Mouse (Mus musculus) embryonic facial prominence, embryonic 10.5 days (tissue): Measurements from ENCODE around the gene Galnt9. TPM values are rescaled to one million over a fixed set of nuclear protein-coding genes. Genes with fewer than 3 reads are reported as not detected.
A peak's percentile ranks its signal among the peaks of the same experiment; 100 is the strongest.

Source experiments
- DNase-seq: peaks from one replicate; pipeline ENCODE4 v3.0.0-alpha.2; 2017; ENCODE audit warnings: low spot score
- H3K27ac ChIP-seq: fragments of 300-500 bp; sonication (generic); replicated peaks from 2 replicates; pipeline ENCODE4 v1.5.1; 2016; ENCODE audit warnings: mild to moderate bottlenecking
- H3K27me3 ChIP-seq: fragments of 300-500 bp; sonication (generic); replicated peaks from 2 replicates; pipeline ENCODE4 v1.6.1; 2016; ENCODE audit warnings: low read depth, mild to moderate bottlenecking; ENCODE audit not compliant: poor library complexity, severe bottlenecking
- H3K36me3 ChIP-seq: fragments of 300-500 bp; sonication (generic); replicated peaks from 2 replicates; pipeline ENCODE4 v1.6.1; 2016; ENCODE audit warnings: mild to moderate bottlenecking, moderate library complexity
- H3K4me1 ChIP-seq: fragments of 300-500 bp; sonication (generic); 2 replicates; pipeline ENCODE4 v1.6.1; 2016
- H3K4me3 ChIP-seq: fragments of 300-500 bp; sonication (generic); 2 replicates; pipeline ENCODE4 v1.5.1; 2016; ENCODE audit warnings: mild to moderate bottlenecking, moderate library complexity
- H3K9me3 ChIP-seq: fragments of 300-500 bp; sonication (generic); 2 replicates; pipeline ENCODE4 v1.6.1; 2016; ENCODE audit warnings: mild to moderate bottlenecking
- WGBS: fragments of 180-500 bp; shearing (Covaris S2); methylation state at CpG from one replicate; pipeline ENCODE4 v1.1.7; 2016; 5-methylcytosine and 5-hydroxymethylcytosine counted together
- polyA plus RNA-seq: library from polyadenylated mRNA; unstranded; fragments of >200 nt; fragmentation: Nextera tagmentation; extraction: Ambion mirVana; gene quantifications from 2 replicates; pipeline ENCODE4 v1.2.1, GENCODE M21; 2016

The Galnt9 gene
- polyA plus RNA-seq, 1 experiment from 2014 or later: 1.5 TPM

DNA sequence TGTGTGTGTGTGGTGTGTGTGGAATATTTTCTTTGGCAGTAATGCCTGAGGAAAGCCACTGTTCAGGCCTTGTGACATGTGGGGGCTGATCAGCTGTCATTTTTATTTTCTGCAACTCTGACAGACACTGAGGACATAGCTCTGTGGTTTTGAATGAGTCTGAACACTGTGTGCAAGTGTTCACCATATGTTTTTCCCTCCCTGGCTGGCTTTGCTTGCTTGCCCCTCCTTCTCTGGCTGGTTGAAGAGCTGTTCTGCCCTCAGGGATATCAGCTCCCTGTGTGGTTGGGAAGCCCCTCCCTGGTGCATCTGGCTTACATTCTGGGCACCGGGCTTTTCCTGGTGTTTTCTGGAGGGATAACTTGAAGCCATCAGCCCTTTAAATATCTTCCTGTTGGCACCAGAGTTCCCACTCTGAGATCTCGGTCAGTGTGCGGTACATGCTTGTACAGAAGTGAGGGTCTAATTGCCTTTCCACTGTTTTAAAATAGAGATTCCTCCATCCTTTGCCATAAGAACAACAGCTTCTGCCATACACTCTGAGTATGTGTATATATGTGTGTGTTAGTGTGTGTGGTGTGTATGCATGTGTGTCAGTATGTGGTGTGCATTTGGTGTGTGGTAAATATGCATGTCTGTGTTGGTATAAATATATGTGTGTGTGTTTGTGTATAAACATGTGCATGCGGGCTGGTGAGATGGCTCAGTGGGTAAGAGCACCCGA lies 67.4 kb downstream of the Galnt9 start:
- H3K27ac ChIP-seq: no peak overlapping the region
- peak; percentile 61 for DNase-seq

DNA sequence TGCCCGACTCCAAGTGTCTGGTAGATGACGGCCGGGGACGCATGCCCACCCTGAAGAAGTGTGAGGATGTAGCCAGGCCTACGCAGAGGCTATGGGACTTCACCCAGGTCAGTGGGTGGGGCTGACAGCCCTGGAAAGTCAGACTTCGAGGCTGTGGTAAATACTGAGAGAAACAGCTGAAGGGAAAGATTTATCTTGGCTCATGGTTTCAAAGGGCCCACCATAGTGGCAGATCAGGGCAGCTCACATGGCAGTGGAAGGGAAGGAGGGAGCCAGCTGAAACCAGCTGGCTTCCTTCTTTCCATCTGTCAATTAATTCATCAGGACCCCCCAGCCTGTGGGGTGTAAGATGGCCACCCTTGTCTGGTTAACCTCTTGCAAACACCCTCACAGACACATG lies 75.1 kb downstream of the Galnt9 start:
- H3K9me3 ChIP-seq: no peaks in the 10 kb centered on the region
- WGBS: 91% methylated on average over 6 of the region's 6 CpGs

More for the DNA sequence above, 67.4 kb downstream of the Galnt9 start:
- H3K4me3 ChIP-seq: no peak overlapping the region
- no peaks in the 10 kb centered on the region for H3K9me3 ChIP-seq
- no peaks in the 10 kb centered on the region for H3K36me3 ChIP-seq
- H3K27me3 ChIP-seq: peaks cover 13% of the 10 kb centered on the region
- 55% methylated on average over 5 of the region's 5 CpGs for WGBS
- H3K4me1 ChIP-seq: peaks cover 44% of the 10 kb centered on the region

DNA sequence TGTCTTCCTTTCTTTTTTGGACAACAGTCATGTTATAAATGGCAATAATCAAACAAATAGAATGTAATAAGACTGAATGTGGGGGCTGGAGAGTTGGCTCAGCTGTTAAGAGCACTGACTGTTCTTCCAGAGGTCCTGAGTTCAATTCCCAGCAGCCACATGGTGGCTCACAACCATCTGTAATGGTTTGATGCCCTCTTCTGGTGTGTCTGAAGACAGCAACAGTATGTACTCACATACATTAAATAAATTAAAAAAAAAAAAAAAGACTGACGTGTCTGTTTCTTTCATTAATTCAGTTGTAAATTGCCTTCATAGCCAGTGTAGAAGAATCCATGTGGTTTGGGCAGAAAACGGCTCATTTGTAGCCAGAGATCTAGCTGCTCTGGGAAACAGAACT lies 80.2 kb downstream of the Galnt9 start:
- Histone ChIP-seq H3K4me3 (no peak overlapping the region), H3K9me3 (no peaks in the 10 kb centered on the region), H3K4me1 (peaks cover 5% of the 10 kb centered on the region; the same call in 1 of the 2 replicates), H3K36me3 (no peaks in the 10 kb centered on the region), H3K27me3 (no peaks in the 10 kb centered on the region; the same call in 1 of the 2 replicates), H3K27ac (no peak overlapping the region)
- WGBS: 76% methylated on average over 2 of the region's 2 CpGs
- DNase-seq: no peak

More for the DNA sequence above, 75.1 kb downstream of the Galnt9 start:
- no peak for DNase-seq
- Histone ChIP-seq H3K4me1 (no peaks in the 10 kb centered on the region), H3K27ac (no peak overlapping the region), H3K27me3 (no peaks in the 10 kb centered on the region), H3K36me3 (no peaks in the 10 kb centered on the region), H3K4me3 (no peak overlapping the region)

DNA sequence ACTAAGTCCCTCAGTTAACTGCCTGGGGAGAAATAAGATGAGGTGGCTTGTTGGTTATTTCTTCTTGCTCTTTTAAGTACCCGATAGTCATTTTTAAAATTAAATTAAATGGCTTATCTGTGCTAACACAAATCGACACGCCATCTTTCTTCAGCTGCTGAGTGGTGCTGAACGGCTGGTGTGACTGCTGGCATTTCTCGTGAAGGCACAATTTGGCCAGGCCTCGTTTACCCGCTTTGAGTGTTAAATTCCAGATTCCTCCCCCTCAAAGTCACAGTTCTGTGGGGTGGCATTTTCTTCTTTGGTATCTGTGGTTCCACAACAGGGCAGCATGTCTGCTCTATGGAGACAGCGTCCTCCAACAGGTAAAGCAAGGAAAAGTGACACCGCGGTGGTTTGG lies 83.2 kb downstream of the Galnt9 start:
- Histone ChIP-seq H3K36me3 (no peaks in the 10 kb centered on the region), H3K9me3 (no peaks in the 10 kb centered on the region), H3K4me1 (peaks cover 5% of the 10 kb centered on the region; the same call in 1 of the 2 replicates), H3K27ac (no peak overlapping the region), H3K4me3 (no peak overlapping the region), H3K27me3 (no peaks in the 10 kb centered on the region; the same call in 1 of the 2 replicates)
- no peak for DNase-seq
- 82% methylated on average over 10 of the region's 10 CpGs for WGBS

DNA sequence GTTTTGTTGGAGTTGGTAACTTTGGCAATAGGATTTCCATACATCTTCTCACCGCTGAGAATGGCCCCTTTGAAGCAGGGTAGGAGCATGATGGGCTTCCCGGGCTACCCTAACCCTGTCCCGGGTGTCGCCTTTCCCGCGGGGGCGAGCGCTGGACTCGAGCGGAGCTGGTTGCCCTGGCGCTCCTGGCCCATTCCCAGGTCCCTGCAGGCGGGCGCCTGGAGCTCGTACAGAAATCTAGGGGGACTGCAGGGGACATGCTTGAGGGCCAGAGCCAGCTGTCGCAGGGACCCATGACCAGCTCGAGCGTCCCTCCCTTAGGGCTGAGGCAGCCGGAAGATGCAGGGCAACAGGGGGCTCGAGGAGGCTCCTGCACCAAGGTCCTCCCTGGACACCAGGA lies 84.0 kb downstream of the Galnt9 start:
- H3K4me3 ChIP-seq: 0 out of 2 replicates have a peak overlapping the region, but pooled peaks have one; percentile 4
- no peaks in the 10 kb centered on the region for H3K9me3 ChIP-seq
- H3K4me1 ChIP-seq: peaks cover 5% of the 10 kb centered on the region; the same call in 1 of the 2 replicates
- no peaks in the 10 kb centered on the region; the same call in 1 of the 2 replicates for H3K27me3 ChIP-seq
- DNase-seq: peak; percentile 23
- no peak overlapping the region for H3K27ac ChIP-seq
- H3K36me3 ChIP-seq: no peaks in the 10 kb centered on the region
- WGBS: 26% methylated on average over 19 of the region's 19 CpGs

DNA sequence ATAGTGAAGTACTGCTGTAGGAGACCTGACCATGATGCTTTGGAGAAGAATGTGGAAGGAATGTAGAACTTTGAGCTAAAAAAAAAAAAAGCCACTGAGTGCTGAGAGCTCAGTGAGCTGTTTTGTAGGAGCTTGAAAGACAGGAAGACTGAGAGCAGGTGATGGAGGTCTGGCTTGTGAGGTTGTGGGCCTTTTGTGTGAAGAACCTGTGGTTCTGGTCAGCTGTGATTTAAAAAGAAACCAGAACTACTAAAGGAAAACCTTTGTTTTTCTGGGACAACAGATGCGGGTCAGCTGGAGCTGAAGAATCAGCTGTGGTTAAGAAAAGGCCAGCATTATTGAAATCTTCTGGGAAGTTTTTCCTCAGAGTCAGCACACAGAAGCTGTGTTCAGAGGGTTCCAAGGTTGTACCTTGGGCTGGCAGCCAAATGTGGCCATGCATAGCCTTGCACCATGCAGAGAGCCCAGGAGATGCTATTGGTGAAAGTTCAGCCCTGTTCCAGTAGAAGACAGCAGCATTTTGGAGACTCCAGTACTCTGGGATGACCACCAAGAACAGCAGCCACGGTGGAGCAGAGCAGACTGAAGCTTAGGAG lies 85.5 kb downstream of the Galnt9 start:
- 81% methylated on average over 2 of the region's 2 CpGs for WGBS
- no peaks in the 10 kb centered on the region; the same call in 1 of the 2 replicates for H3K27me3 ChIP-seq

DNA sequence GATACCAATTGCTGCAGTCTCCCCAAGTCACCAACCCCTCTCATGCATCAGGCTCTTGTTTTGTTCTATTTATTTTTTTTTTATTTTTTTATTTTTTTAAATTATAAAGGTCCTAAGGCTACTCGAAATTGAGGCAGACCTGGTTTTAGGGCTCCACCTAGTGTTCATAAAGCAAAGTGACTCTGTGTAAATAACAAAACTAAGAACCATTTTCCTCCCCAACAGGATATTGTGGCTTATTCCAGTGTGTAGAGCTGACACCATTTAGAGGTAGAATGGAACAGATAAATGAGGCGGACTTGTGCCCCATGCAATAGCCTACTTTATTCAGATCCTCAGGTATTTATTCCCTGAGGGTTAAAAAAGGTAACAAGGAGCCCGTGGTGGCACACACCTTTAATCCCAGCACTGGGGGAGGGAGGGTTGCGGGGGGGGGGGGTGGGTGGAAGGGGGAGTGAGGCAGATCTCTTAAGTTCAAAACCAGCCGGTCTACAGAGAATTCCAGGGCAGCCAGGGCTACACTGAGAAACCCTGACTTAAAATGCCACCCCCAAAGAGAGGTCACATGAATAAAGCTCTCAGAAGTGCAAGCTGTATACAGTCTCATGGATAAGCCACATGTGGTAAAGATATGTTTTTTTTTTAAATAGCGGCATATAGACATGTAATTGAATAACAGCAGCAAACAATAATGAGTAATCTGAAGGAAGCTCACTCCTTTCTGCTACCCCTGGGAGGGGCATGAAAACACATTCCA lies 92.0 kb downstream of the Galnt9 start:
- Histone ChIP-seq H3K27ac (no peak overlapping the region), H3K4me1 (peaks cover 5% of the 10 kb centered on the region; the same call in 1 of the 2 replicates), H3K9me3 (no peaks in the 10 kb centered on the region), H3K36me3 (no peaks in the 10 kb centered on the region), H3K27me3 (no peaks in the 10 kb centered on the region; the same call in 1 of the 2 replicates), H3K4me3 (no peak overlapping the region)
- DNase-seq: no peak
- 39% methylated on average over 6 of the region's 6 CpGs for WGBS

More for the DNA sequence above, 85.5 kb downstream of the Galnt9 start:
- no peaks in the 10 kb centered on the region for H3K9me3 ChIP-seq
- H3K4me3 ChIP-seq: no peak overlapping the region
- no peaks in the 10 kb centered on the region for H3K36me3 ChIP-seq
- DNase-seq: no peak
- H3K27ac ChIP-seq: no peak overlapping the region
- peaks cover 5% of the 10 kb centered on the region; the same call in 1 of the 2 replicates for H3K4me1 ChIP-seq

DNA sequence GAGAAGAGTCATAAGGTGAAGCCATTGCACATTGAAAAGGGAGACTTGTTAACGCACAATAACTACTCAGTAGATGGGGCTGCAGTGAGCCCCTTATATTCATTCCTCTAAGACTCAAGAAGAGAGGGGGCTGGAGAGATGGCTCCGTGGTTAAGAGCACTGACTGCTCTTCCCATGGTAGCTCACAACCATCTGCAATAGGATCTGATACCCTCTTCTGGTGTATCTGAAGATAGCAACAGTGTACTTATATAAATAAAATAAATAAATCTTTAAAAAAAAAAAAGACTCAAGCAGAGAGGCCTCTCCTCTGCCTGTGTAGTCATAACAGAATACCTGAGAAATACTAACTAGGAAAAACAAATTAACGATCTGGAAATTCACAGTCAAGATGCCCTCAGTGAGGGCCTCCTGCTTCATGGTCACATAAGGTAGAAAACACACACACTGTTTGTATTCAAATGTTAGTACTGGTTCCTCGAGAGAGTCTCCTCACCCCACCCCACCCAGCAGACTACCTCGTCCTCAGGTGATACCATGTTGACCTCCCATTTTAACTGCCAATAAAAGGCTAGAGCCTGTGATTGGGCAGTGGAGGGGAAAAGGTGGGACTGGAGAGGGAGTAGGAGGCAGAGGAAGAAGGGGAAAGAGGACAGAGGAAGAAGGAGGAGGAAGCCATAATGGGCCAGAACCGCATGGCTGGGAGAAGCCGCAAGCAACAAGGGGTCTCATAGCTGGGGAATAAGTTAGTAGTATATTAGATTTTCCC lies 94.3 kb downstream of the Galnt9 start:
- no peak overlapping the region for H3K27ac ChIP-seq
- WGBS: 82% methylated on average over 7 of the region's 7 CpGs

DNA sequence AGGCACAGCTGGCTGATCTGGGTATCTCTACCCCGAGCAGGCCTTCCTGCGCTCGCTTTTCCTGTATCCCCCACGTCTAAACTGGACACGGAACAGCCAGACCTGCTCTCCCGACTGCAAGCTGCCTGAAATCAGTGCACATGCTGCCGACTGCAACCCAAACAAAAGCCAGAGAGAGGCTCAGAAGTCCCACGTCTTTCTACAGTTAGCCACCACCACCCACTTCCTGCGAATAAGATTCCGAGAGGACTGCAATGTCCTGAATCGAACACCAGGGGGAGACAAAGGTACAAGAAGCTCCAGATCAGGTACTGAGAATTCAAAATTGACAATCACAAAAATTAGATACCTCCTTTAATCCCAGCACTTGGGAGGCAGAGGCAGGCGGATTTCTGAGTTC lies 95.3 kb downstream of the Galnt9 start:
- Histone ChIP-seq H3K9me3 (no peaks in the 10 kb centered on the region), H3K36me3 (0 out of 2 replicates have a peak, but pooled peaks cover 2% of the 10 kb centered on the region), H3K27ac (peak overlapping the region; percentile 67; the same call in 1 of the 2 replicates), H3K4me3 (peak overlapping the region; percentile 38), H3K27me3 (no peaks in the 10 kb centered on the region; the same call in 1 of the 2 replicates), H3K4me1 (peaks cover 5% of the 10 kb centered on the region; the same call in 1 of the 2 replicates)
- DNase-seq: peak; percentile 71
- WGBS: 25% methylated on average over 12 of the region's 12 CpGs

More for the DNA sequence above, 94.3 kb downstream of the Galnt9 start:
- Histone ChIP-seq H3K4me3 (no peak overlapping the region), H3K4me1 (peaks cover 5% of the 10 kb centered on the region; the same call in 1 of the 2 replicates), H3K36me3 (no peaks in the 10 kb centered on the region), H3K27me3 (no peaks in the 10 kb centered on the region; the same call in 1 of the 2 replicates), H3K9me3 (no peaks in the 10 kb centered on the region)
- DNase-seq: no peak

DNA sequence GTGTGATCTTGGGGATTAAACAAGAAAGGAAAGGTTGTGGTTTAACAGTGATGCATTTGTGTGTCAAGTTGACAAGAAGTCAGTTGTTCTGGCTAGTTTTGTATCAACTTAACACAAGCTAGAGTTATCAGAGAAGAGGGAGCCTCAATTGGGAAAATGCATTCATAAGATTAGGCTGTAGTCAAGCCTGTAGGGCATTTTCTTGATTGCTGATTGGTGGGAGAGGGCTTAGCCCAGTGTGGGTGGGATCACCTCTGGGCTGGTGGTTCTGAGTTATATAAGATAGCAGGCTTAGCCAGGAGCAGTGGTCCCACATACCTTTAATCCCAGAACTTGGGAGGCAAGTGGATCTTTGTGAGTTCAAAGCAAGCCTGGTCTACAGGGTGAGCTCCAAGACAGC lies 102.2 kb downstream of the Galnt9 start:
- Histone ChIP-seq H3K9me3 (no peaks in the 10 kb centered on the region), H3K4me1 (no peaks in the 10 kb centered on the region), H3K36me3 (peaks cover 69% of the 10 kb centered on the region), H3K4me3 (no peak overlapping the region), H3K27ac (no peak overlapping the region), H3K27me3 (no peaks in the 10 kb centered on the region)
- DNase-seq: no peak

DNA sequence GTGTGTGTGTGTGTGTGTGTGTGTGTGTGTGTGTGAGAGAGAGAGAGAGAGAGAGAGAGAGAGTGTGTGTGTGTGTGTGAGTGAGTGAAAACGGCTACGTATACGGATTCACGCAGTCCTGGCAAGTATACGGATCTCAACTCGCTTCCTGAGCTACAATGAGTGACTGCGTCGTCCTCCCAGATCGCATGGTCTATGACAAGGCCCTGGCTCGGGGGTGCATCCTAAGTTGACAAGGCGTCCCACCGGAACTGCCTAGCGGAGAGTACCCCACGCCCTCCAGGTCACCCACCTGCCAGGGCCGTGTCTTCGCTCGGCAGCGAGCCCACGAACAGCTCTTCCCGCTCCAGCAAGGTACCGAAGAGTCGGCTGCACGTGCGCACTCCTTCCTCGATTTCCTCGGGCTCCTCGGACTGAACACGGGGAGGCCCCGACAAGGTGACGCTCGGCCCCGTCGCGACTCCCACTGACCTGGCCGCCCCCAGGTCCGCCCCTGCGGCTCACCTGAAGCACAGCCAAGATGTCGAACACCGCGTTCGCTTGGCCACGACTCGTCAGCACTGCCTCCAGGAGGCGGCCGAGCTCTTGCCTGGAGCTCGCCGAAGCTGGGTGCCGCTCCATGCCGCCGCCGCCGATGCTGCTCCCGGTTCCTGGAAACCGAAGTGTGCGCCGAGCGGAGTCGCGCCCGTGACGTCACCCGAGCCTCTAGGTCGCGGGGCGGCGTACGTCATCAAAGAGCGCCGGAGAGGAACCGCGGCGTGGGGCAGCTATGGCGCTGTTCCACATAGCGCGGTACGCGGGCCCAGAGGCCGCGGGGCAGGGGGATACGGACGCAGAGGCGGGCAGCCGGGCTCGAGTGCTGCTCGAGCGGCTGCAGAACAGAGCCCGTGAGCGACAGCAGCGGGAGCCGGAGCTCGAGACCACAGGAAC lies 108.8 kb downstream of the Galnt9 start, which contains the start of the genes Noc4l and Ddx51:
Gene Noc4l, minus strand, starts transcription at position 699 of the 930 bp plus-strand sequence.
Gene Ddx51, plus strand, starts transcription at position 733 of the 930 bp plus-strand sequence.
- Histone ChIP-seq H3K9me3 (no peaks in the 10 kb centered on the region), H3K4me3 (peak within 1 kb of the TSS; percentile 90), H3K36me3 (peaks cover 77% of the 10 kb centered on the region), H3K27me3 (no peaks in the 10 kb centered on the region), H3K27ac (peak within 1 kb of the TSS; percentile 87), H3K4me1 (peaks cover 19% of the 10 kb centered on the region)
- WGBS: 1% methylated on average over 91 of the region's 91 CpGs
- peak; percentile 96 for DNase-seq
